Mouse (Mus musculus) neural tube, embryonic 15.5 days (tissue): ENCODE results near the gene Dmpk. TPM values are rescaled to one million over a fixed set of nuclear protein-coding genes. Genes with fewer than 3 reads are reported as not detected.

Experiments used
- ATAC-seq: fragments of 200-750 bp; cut with Nextera tagmentation; 2 replicates; pipeline ENCODE4 v1.8.0; 2017; ENCODE audit warnings: mild to moderate bottlenecking, moderate TSS enrichment, moderate library complexity; ENCODE audit not compliant: low FRiP score
- H3K27ac ChIP-seq: fragments of 300-500 bp; sonication (generic); replicated peaks from 2 replicates; pipeline ENCODE4 v1.5.1; 2015; ENCODE audit warnings: mild to moderate bottlenecking, inconsistent platforms
- H3K27me3 ChIP-seq: fragments of 300-500 bp; sonication (generic); replicated peaks from 2 replicates; pipeline ENCODE4 v1.6.1; 2015; ENCODE audit warnings: inconsistent platforms
- H3K36me3 ChIP-seq: fragments of 300-500 bp; sonication (generic); 2 replicates; pipeline ENCODE4 v1.6.1; 2015; ENCODE audit warnings: inconsistent platforms
- H3K4me1 ChIP-seq: fragments of 300-500 bp; sonication (generic); 2 replicates; pipeline ENCODE4 v1.6.1; 2015; ENCODE audit warnings: inconsistent platforms
- H3K4me2 ChIP-seq: fragments of 300-500 bp; sonication (generic); 2 replicates; pipeline ENCODE4 v1.6.1; 2015; ENCODE audit warnings: inconsistent platforms, mild to moderate bottlenecking, moderate library complexity
- H3K4me3 ChIP-seq: fragments of 300-500 bp; sonication (generic); replicated peaks from 2 replicates; pipeline ENCODE4 v1.5.1; 2015; ENCODE audit warnings: mild to moderate bottlenecking, inconsistent platforms
- H3K9ac ChIP-seq: fragments of 300-500 bp; sonication (generic); replicated peaks from 2 replicates; pipeline ENCODE4 v1.6.1; 2015; ENCODE audit warnings: mild to moderate bottlenecking, inconsistent platforms
- H3K9me3 ChIP-seq: fragments of 300-500 bp; sonication (generic); replicated peaks from 2 replicates; pipeline ENCODE4 v1.6.1; 2016; ENCODE audit warnings: inconsistent platforms
- WGBS: fragments of 180-500 bp; shearing (Covaris S2); methylation state at CpG from one replicate; pipeline ENCODE4 v1.1.7; 2015; ENCODE audit warnings: mixed read lengths; 5-methylcytosine and 5-hydroxymethylcytosine counted together
- polyA plus RNA-seq: library from polyadenylated mRNA; unstranded; fragments of >200 nt; fragmentation: Nextera tagmentation; extraction: Ambion mirVana; gene quantifications from 2 replicates; pipeline ENCODE4 v1.2.1, GENCODE M21; 2015

Dmpk gene
- polyA plus RNA-seq, 1 experiment from 2014 or later = 10.0 TPM

DNA sequence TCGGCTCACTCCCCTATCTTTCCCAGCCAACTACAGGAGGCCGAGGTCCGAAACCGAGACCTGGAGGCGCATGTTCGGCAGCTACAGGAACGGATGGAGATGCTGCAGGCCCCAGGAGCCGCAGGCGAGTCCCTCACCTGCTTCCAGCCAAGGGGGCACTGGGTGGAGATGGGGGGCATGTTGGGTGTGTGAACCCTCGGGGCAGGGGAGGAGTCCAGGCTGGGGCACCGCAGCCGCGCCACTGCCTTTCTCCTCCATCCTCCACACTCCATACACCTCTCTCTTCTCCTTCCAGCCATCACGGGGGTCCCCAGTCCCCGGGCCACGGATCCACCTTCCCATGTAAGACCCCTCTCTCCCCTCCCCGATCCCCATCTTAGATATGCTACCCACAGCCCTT lies 8.3 kb downstream of the Dmpk start:
- Histone ChIP-seq H3K9ac (peak overlapping the region; percentile 26; the same call in 1 of the 2 replicates), H3K4me2 (no peak overlapping the region; the same call in 1 of the 2 replicates), H3K4me1 (peaks cover 53% of the 10 kb centered on the region), H3K27ac (0 out of 2 replicates have a peak overlapping the region, but pooled peaks have one; percentile 71), H3K9me3 (no peaks in the 10 kb centered on the region), H3K36me3 (peaks cover 32% of the 10 kb centered on the region), H3K4me3 (no peak overlapping the region), H3K27me3 (peaks cover 42% of the 10 kb centered on the region)
- ATAC-seq = no peak
- WGBS = 42% methylated on average over 17 of the region's 17 CpGs

DNA sequence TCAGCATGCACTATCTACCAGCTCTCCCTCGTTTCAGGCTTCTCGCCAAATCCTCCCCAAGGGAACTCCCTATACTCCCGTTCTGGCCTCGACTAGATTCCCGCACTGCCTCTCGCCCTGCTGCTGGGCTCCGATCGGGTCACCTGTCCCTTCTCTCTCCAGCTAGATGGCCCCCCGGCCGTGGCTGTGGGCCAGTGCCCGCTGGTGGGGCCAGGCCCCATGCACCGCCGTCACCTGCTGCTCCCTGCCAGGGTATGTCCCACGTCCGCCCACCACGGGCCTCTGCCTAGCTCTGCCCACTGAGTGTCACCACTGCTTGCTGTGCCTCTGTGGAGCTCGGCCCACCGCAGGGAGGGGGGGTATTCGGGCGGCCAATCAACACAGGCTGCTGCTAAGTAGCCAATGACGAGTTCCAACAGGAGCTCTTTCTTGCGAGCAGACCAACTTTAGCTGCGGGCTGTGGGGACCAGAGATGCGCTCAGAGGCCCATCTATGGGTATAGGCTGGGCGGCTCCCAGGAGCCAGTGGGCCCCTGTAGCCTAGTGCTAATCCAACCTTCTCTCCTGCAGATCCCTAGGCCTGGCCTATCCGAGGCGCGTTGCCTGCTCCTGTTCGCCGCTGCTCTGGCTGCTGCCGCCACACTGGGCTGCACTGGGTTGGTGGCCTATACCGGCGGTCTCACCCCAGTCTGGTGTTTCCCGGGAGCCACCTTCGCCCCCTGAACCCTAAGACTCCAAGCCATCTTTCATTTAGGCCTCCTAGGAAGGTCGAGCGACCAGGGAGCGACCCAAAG lies 8.9 kb downstream of the Dmpk start:
- peak; percentile 36; the same call in 1 of the 2 replicates for ATAC-seq
- peak overlapping the region; percentile 71 for H3K27ac ChIP-seq
- peaks cover 58% of the 10 kb centered on the region for H3K4me1 ChIP-seq
- peaks cover 44% of the 10 kb centered on the region for H3K27me3 ChIP-seq
- H3K36me3 ChIP-seq = peaks cover 26% of the 10 kb centered on the region
- 5% methylated on average over 38 of the region's 38 CpGs for whole genome bisulfite sequencing
- peak overlapping the region; percentile 26; the same call in 1 of the 2 replicates for H3K9ac ChIP-seq
- H3K4me2 ChIP-seq = peak overlapping the region; percentile 98
- peak overlapping the region; percentile 54; the same call in 1 of the 2 replicates for H3K4me3 ChIP-seq
- no peaks in the 10 kb centered on the region for H3K9me3 ChIP-seq

DNA sequence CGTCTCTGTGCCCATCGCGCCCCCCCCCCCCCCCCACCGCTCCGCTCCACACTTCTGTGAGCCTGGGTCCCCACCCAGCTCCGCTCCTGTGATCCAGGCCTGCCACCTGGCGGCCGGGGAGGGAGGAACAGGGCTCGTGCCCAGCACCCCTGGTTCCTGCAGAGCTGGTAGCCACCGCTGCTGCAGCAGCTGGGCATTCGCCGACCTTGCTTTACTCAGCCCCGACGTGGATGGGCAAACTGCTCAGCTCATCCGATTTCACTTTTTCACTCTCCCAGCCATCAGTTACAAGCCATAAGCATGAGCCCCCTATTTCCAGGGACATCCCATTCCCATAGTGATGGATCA lies 9.5 kb downstream of the Dmpk start:
- ATAC-seq = peak; percentile 42
- Histone ChIP-seq H3K27me3 (peaks cover 44% of the 10 kb centered on the region), H3K4me2 (peak overlapping the region; percentile 98), H3K4me3 (peak overlapping the region; percentile 54), H3K9me3 (no peaks in the 10 kb centered on the region), H3K9ac (no peak overlapping the region; the same call in 1 of the 2 replicates), H3K27ac (peak overlapping the region; percentile 86), H3K4me1 (peaks cover 58% of the 10 kb centered on the region), H3K36me3 (peaks cover 21% of the 10 kb centered on the region)
- under 1% methylated on average over 15 of the region's 15 CpGs for WGBS

DNA sequence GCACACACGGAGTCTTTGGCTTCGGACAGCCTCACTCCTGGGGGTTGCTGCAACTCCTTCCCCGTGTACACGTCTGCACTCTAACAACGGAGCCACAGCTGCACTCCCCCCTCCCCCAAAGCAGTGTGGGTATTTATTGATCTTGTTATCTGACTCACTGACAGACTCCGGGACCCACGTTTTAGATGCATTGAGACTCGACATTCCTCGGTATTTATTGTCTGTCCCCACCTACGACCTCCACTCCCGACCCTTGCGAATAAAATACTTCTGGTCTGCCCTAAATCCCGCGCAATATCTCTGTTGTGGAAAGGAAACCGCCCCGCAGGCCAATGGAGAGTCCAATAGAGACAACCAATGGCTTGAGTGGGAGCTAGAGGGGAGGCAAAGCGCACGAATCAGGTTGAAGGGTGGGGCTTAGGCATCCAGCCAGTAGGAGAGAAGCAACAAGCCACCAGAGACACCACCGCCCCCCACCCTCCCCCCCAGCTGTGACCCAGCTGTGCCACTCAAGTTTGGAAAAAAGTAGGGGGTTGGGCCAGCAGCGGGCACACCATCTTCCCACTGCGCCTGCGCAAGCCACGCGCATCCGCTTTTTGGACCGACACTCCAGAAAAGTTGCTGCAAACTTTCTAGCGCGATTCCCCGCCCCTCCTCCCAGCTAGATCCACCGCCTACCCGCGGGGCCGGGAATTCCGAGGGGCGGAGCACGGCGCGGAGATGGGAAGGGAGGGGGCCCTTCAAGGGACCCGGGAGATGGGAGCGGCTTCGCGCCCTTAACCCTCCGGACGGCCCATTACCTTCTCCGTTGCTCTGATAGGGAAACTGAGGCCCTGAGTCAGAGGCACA lies 10.1 kb downstream of the Dmpk start:
- ATAC-seq = peak; percentile 79
- Histone ChIP-seq H3K27me3 (peaks cover 44% of the 10 kb centered on the region), H3K36me3 (peaks cover 16% of the 10 kb centered on the region), H3K4me1 (peaks cover 58% of the 10 kb centered on the region), H3K4me3 (peak overlapping the region; percentile 54), H3K4me2 (peak overlapping the region; percentile 98), H3K9ac (peak overlapping the region; percentile 42), H3K27ac (peak overlapping the region; percentile 86), H3K9me3 (no peaks in the 10 kb centered on the region)
- under 1% methylated on average over 45 of the region's 45 CpGs for WGBS

DNA sequence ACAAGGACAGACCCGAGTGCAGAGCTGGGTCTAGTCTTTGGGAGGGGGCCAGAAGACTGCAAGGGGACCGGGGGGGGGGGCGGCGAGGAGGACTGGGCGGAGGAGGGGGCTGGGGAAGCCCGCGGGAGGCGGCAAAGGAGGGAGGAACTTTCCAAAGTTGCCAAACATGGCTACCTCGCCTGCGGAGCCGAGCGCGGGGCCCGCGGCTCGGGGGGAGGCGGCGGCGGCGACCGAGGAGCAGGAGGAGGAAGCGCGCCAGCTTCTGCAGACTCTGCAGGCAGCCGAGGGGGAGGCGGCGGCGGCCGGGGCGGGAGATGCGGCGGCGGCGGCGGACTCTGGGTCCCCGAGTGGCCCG lies 10.8 kb downstream of the Dmpk start, which contains the start of gene Six5:
Six5 (plus strand) TSS at position 124 of the 355 bp plus-strand sequence.
- ATAC-seq = 0 out of 2 replicates have a peak, but pooled peaks have one; percentile 2
- H3K36me3 ChIP-seq = peaks cover 12% of the 10 kb centered on the region
- H3K4me2 ChIP-seq = peak within 1 kb of the TSS; percentile 98
- 2% methylated on average over 25 of the region's 36 CpGs for WGBS
- H3K9ac ChIP-seq = peak within 1 kb of the TSS; percentile 42
- H3K4me3 ChIP-seq = peak within 1 kb of the TSS; percentile 54
- H3K27ac ChIP-seq = peak within 1 kb of the TSS; percentile 86
- H3K27me3 ChIP-seq = peaks cover 44% of the 10 kb centered on the region
- no peaks in the 10 kb centered on the region for H3K9me3 ChIP-seq
- H3K4me1 ChIP-seq = peaks cover 58% of the 10 kb centered on the region

DNA sequence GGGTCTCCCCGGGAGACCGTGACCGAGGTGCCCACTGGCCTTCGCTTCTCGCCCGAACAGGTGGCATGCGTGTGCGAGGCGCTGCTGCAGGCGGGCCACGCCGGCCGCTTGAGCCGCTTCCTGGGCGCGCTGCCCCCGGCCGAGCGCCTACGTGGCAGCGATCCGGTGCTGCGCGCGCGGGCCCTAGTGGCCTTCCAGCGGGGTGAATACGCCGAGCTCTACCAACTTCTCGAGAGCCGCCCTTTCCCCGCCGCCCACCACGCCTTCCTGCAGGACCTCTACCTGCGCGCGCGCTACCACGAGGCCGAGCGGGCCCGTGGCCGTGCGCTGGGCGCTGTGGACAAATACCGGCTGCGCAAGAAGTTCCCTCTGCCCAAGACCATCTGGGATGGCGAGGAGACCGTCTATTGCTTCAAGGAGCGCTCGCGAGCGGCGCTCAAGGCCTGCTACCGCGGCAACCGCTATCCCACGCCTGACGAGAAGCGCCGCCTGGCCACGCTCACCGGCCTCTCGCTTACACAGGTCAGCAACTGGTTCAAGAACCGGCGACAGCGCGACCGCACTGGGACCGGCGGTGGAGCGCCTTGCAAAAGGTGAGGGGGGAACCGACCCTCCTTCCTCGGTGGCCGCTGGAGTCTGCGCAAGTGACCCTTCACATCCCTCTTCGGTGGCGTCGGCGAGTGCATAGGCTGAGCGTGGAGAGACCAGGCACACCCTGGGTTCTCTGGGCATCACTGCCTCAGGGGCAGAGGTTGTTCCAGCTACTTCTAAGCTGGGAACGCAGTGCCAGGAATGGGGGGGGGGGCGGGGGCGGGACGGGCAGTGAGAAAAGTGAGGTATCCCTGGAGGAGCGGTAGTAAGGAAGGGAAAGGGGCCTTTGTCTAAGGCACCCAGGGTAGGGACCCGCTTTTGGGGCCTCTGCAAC lies 11.4 kb downstream of the Dmpk start:
- Histone ChIP-seq H3K36me3 (peaks cover 12% of the 10 kb centered on the region), H3K9me3 (no peaks in the 10 kb centered on the region), H3K9ac (peak overlapping the region; percentile 42), H3K4me2 (peak overlapping the region; percentile 98), H3K27ac (peak overlapping the region; percentile 86), H3K27me3 (peaks cover 42% of the 10 kb centered on the region), H3K4me3 (peak overlapping the region; percentile 54), H3K4me1 (peaks cover 58% of the 10 kb centered on the region)
- WGBS = under 1% methylated on average over 79 of the region's 87 CpGs
- 0 out of 2 replicates have a peak, but pooled peaks have one; percentile 3 for ATAC-seq

DNA sequence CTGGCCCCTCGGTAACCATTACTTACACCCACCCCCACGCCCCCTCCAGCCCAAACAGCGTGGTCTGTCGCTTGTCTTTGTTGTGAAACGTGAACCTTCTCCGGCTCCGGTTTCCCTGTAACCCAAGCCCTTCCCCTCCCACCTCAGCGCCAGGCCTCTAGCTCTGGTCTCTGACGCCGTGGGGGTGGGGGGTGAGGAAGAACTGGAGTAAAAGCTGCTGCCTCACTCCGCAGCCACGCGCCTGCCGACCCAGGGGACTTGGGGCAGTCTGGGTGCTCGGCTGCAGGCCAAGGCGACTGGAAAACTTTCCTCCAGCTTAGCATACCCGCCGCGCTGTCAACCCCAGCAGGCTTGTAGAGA lies 12.1 kb downstream of the Dmpk start:
- Histone ChIP-seq H3K36me3 (peaks cover 10% of the 10 kb centered on the region; the same call in 1 of the 2 replicates), H3K4me2 (peak overlapping the region; percentile 98), H3K4me3 (peak overlapping the region; percentile 54), H3K9me3 (no peaks in the 10 kb centered on the region), H3K27me3 (peaks cover 37% of the 10 kb centered on the region), H3K9ac (peak overlapping the region; percentile 42), H3K4me1 (peaks cover 58% of the 10 kb centered on the region), H3K27ac (peak overlapping the region; percentile 18; the same call in 1 of the 2 replicates)
- ATAC-seq = no peak
- 2% methylated on average over 19 of the region's 19 CpGs for WGBS

DNA sequence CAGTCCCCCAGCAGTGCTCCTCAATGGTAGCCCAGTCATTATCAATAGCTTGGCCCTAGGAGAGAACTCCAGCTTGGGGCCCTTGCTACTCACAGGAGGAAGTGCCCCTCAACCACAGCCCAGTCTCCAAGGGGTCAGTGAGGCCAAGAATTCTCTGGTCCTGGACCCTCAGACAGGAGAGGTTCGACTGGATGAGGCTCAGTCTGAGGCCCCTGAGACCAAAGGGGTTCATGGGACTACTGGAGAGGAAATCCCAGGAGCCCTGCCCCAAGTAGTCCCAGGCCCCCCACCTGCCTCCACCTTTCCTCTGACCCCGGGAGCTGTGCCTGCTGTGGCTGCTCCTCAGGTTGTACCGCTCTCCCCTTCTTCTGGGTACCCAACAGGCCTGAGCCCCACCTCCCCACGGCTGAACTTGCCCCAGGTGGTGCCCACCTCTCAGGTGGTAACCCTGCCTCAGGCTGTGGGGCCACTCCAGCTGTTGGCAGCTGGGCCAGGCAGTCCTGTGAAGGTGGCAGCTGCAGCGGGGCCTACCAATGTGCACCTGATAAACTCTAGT lies 12.8 kb downstream of the Dmpk start:
- H3K27me3 ChIP-seq = peaks cover 29% of the 10 kb centered on the region
- no peaks in the 10 kb centered on the region for H3K9me3 ChIP-seq
- H3K4me2 ChIP-seq = peak overlapping the region; percentile 98
- H3K4me1 ChIP-seq = peaks cover 58% of the 10 kb centered on the region
- peaks cover 4% of the 10 kb centered on the region; the same call in 1 of the 2 replicates for H3K36me3 ChIP-seq
- ATAC-seq = no peak
- peak overlapping the region; percentile 54 for H3K4me3 ChIP-seq
- WGBS = 55% methylated on average over 5 of the region's 5 CpGs
- 0 out of 2 replicates have a peak overlapping the region, but pooled peaks have one; percentile 18 for H3K27ac ChIP-seq
- no peak overlapping the region for H3K9ac ChIP-seq

DNA sequence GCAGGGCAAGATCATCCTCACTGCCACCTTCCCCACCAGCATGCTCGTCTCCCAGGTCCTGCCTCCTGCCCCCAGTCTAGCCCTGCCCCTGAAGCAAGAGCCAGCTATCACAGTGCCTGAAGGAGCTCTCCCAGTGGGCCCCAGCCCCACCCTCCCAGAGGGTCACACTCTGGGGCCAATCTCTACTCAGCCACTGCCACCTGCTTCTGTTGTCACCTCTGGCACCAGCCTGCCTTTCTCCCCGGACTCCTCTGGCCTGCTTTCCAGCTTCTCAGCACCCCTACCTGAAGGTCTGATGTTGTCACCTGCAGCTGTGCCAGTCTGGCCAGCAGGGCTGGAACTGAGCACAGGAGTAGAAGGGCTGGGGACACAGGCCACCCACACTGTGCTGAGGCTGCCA lies 13.6 kb downstream of the Dmpk start:
- Histone ChIP-seq H3K4me3 (no peak overlapping the region), H3K36me3 (no peaks in the 10 kb centered on the region; the same call in 1 of the 2 replicates), H3K4me1 (peaks cover 52% of the 10 kb centered on the region), H3K4me2 (no peak overlapping the region), H3K27me3 (peaks cover 25% of the 10 kb centered on the region), H3K9ac (no peak overlapping the region), H3K9me3 (no peaks in the 10 kb centered on the region), H3K27ac (no peak overlapping the region)
- 70% methylated on average over 2 of the region's 2 CpGs for WGBS
- no peak for ATAC-seq

DNA sequence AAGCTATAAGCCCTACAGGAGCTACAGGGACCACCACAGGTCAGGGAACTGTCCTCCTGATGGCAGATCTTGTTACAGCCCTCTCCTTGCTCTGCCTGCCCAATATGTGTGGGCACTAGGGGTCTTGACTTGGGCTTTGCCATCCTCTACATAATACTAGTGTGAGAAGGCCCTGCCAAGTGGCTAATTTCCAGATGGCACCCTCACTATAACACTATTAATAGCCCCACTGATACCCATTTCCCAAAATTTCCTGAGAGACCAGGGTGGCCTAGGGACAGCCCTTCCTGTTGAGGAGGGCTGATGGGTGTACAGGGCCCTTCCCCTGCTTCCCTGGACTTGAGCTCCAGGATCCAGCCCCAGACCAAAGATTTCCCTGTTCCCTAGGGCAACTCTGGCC lies 14.2 kb downstream of the Dmpk start:
- Histone ChIP-seq H3K4me2 (no peak overlapping the region), H3K27ac (no peak overlapping the region), H3K36me3 (peaks cover 6% of the 10 kb centered on the region; the same call in 1 of the 2 replicates), H3K4me3 (no peak overlapping the region), H3K27me3 (peaks cover 25% of the 10 kb centered on the region), H3K9me3 (no peaks in the 10 kb centered on the region), H3K4me1 (peaks cover 45% of the 10 kb centered on the region), H3K9ac (no peak overlapping the region)
- no peak for ATAC-seq
